Mouse (Mus musculus) stomach, embryonic 16.5 days (tissue): ENCODE measurements around the gene Ddit4. TPM values are rescaled to one million over a fixed set of nuclear protein-coding genes. Genes with fewer than 3 reads are reported as not detected.

ENCODE experiments used
- ATAC-seq: fragments of 200-750 bp; cut with Nextera tagmentation; 2 replicates; pipeline ENCODE4 v1.8.0; 2017; ENCODE audit warnings: moderate number of reproducible peaks, moderate TSS enrichment; ENCODE audit not compliant: insufficient read depth, low FRiP score
- H3K27ac ChIP-seq: fragments of 300-500 bp; sonication (generic); 2 replicates; pipeline ENCODE4 v1.5.1; 2014; ENCODE audit warnings: low read length
- H3K27me3 ChIP-seq: fragments of 300-500 bp; sonication (generic); 2 replicates; pipeline ENCODE4 v1.6.1; 2014; ENCODE audit warnings: low read length, control low read depth, mixed read lengths; ENCODE audit not compliant: control insufficient read depth, insufficient read depth
- H3K36me3 ChIP-seq: fragments of 300-500 bp; sonication (generic); 2 replicates; pipeline ENCODE4 v1.6.1; 2014; ENCODE audit warnings: low read length; ENCODE audit not compliant: control insufficient read depth, insufficient read depth
- H3K4me1 ChIP-seq: fragments of 300-500 bp; sonication (generic); 2 replicates; pipeline ENCODE4 v1.6.1; 2014; ENCODE audit warnings: low read length, control low read depth, mixed read lengths; ENCODE audit not compliant: control insufficient read depth, insufficient read depth
- H3K4me2 ChIP-seq: fragments of 300-500 bp; sonication (generic); 2 replicates; pipeline ENCODE4 v1.6.1; 2014; ENCODE audit warnings: low read depth, low read length, mixed read lengths
- H3K4me3 ChIP-seq: fragments of 300-500 bp; sonication (generic); replicated peaks from 2 replicates; pipeline ENCODE4 v1.5.1; 2014; ENCODE audit warnings: mild to moderate bottlenecking, low read length
- H3K9ac ChIP-seq: fragments of 300-500 bp; sonication (generic); 2 replicates; pipeline ENCODE4 v1.6.1; 2014; ENCODE audit warnings: low read length
- H3K9me3 ChIP-seq: fragments of 300-500 bp; sonication (generic); replicated peaks from 2 replicates; pipeline ENCODE4 v1.6.1; 2016; ENCODE audit warnings: low read length, control low read depth; ENCODE audit not compliant: control insufficient read depth
- WGBS: fragments of 180-500 bp; shearing (Covaris S2); extraction: QIAGEN DNeasy Blood & Tissue Kit; methylation state at CpG from one replicate; pipeline ENCODE4 v1.1.7; 2014; 5-methylcytosine and 5-hydroxymethylcytosine counted together
- polyA plus RNA-seq: library from polyadenylated mRNA; unstranded; fragments of >200 nt; fragmentation: Nextera tagmentation; extraction: Ambion mirVana; gene quantifications from 2 replicates; pipeline ENCODE4 v1.2.1, GENCODE M21; 2015

Ddit4 gene
- polyA plus RNA-seq, 1 experiment from 2014 or later: 34.8 TPM

DNA sequence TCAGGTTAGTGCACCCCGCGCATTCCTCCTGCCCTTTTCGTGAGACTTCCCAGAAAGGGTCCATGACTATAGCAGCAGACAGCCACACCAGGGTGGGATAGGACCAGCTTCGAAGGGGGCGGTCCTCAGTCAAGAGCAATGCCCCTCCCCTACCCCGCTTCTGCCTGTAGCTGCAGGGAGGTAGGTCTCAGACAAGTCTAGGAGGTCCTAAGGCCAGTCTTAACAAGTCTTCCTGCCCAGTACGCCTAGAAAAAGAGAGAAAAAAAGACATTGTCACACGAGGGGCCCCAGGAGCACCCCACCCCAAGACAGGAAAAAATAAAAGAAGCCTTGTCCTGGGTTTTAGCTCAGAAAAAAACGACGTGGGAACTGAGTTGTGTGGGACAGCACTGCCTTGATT lies 35.0 kb downstream of the Ddit4 start:
- no peaks in the 10 kb centered on the region for H3K9me3 ChIP-seq
- WGBS: 2% methylated on average over 10 of the region's 10 CpGs
- H3K27me3 ChIP-seq: no peaks in the 10 kb centered on the region
- peak overlapping the region; percentile 66 for H3K4me2 ChIP-seq
- ATAC-seq: peak; percentile 83
- H3K4me1 ChIP-seq: peaks cover 42% of the 10 kb centered on the region
- H3K9ac ChIP-seq: peak overlapping the region; percentile 65
- H3K36me3 ChIP-seq: no peaks in the 10 kb centered on the region
- H3K27ac ChIP-seq: peak overlapping the region; percentile 93
- peak overlapping the region; percentile 37 for H3K4me3 ChIP-seq

DNA sequence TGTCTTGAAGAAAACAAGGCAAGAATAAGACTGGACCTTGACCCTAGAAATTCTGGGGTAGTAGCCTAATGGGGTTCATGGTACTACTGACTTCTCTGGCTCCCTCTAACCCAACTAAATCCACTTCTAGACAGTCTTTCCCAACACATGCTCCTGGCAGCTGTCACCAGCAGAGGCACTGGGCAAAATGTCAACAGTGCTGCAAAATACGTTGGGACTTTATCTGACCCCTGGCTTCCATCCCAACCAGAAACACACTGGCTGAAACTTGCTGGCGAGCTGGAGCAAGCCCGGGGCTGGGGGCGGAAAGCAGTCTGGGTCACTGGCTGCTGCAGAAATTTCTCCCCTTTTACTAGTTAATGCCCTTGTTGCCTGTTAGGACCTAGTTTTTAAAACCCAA lies 35.5 kb downstream of the Ddit4 start:
- no peaks in the 10 kb centered on the region for H3K36me3 ChIP-seq

DNA sequence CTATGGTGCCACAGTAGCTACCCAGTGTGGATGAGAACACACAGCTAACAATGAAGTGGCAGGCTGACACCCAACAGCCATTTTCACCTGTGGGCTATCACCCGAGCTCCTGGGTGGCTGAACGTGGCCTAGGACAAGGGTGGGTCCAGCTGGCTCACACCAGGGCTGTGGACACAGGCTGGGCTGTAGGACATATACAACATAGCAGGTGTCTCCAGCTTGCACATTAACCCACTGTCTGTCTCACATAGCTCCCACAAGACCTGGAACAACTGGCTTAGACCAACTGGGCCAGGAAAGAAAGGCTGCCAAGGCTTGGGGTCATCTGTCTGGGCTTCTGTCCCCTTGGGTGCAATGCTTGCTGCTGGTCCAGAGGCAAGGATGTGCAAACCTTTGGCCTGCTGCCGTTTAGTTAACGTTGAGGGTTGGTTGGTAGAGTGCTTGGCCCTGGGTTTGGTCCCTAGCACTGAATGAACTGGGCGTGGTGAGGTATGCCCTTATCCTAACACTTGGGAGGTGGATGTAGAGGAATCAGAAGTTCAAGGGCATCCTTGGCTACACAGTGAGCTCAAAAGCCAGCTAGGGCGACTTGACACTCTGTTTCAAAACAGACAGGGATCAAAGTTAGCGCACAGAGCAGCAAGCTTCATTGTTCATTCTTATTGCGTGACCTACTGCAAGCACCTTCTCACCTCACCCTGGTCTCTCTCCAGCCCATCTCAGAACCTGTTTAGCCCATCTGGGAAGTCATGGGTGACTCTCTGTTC lies 36.3 kb downstream of the Ddit4 start:
- Histone ChIP-seq H3K27ac (peak overlapping the region; percentile 93), H3K4me3 (no peak overlapping the region), H3K4me2 (no peak overlapping the region), H3K9me3 (no peaks in the 10 kb centered on the region), H3K27me3 (no peaks in the 10 kb centered on the region), H3K36me3 (no peaks in the 10 kb centered on the region), H3K9ac (no peak overlapping the region), H3K4me1 (peaks cover 43% of the 10 kb centered on the region)
- WGBS: 78% methylated on average over 8 of the region's 8 CpGs
- no peak for ATAC-seq

More for the DNA sequence above, 35.5 kb downstream of the Ddit4 start:
- Histone ChIP-seq H3K9me3 (no peaks in the 10 kb centered on the region), H3K4me3 (peak overlapping the region; percentile 37), H3K4me2 (peak overlapping the region; percentile 66), H3K27ac (peak overlapping the region; percentile 93), H3K9ac (peak overlapping the region; percentile 65), H3K4me1 (peaks cover 42% of the 10 kb centered on the region), H3K27me3 (no peaks in the 10 kb centered on the region)
- ATAC-seq: peak; percentile 16
- under 1% methylated on average over 4 of the region's 4 CpGs for WGBS

DNA sequence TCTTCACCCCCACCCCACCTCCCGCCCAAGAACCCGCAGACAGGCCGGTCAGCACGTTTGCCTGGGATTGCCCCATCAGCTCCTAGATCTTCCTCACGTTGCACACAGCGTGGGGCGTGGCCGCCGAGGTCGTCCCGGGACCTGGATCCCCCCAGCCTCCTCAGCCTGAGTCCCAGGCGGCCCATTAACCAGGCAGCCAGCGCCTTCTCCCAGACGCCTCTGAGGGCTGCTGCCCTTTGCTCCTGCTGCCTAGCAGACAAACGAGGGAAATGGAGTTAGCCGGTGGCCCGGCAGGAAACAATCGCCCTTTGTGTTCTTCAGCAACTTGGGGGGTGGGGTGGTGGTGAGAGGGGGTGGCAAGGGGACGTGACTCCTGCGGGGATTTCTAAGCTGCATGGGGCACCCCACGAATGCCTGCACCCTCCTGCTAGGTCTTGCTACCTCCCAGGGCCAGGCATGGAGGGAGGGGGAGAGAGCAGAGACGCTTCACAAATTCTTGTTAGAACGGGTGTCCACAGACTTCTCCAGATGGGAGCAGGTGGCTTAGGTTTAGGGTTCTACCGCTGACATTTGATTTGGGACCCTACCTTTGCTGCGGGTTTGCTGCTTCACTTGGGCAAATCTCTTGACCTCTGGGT lies 40.0 kb downstream of the Ddit4 start:
- peaks cover 60% of the 10 kb centered on the region for H3K4me1 ChIP-seq
- peak overlapping the region; percentile 64 for H3K9ac ChIP-seq
- H3K27me3 ChIP-seq: no peaks in the 10 kb centered on the region
- peak overlapping the region; percentile 57 for H3K27ac ChIP-seq
- no peaks in the 10 kb centered on the region for H3K36me3 ChIP-seq
- no peak for ATAC-seq
- H3K4me3 ChIP-seq: 0 out of 2 replicates have a peak overlapping the region, but pooled peaks have one; percentile 10
- 10% methylated on average over 25 of the region's 25 CpGs for WGBS
- peak overlapping the region; percentile 40 for H3K4me2 ChIP-seq
- H3K9me3 ChIP-seq: no peaks in the 10 kb centered on the region

DNA sequence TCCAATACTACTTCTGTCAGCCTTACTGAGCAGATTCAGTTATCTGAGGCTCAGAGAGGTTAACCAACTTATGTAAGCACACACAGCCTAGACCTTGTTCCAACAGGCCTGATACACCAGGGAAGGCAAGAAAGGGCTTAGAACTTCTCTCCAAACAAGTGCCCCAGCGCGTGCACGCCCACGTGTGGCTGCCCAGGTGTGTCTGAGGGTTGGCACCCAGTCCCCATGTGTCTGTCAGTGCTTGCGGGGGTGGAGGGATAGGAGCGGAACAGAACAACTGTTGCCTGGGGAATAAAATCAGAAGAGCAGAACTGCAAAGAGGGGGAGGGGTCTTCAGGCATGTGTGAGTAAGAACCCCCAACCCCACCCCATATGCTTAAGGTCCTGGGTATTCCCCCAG lies 40.5 kb downstream of the Ddit4 start:
- Histone ChIP-seq H3K4me3 (0 out of 2 replicates have a peak overlapping the region, but pooled peaks have one; percentile 10), H3K27me3 (no peaks in the 10 kb centered on the region), H3K36me3 (no peaks in the 10 kb centered on the region), H3K9ac (peak overlapping the region; percentile 64), H3K4me2 (peak overlapping the region; percentile 40), H3K4me1 (peaks cover 55% of the 10 kb centered on the region), H3K27ac (0 out of 2 replicates have a peak overlapping the region, but pooled peaks have one; percentile 57), H3K9me3 (no peaks in the 10 kb centered on the region)
- WGBS: 33% methylated on average over 6 of the region's 6 CpGs
- no peak for ATAC-seq

DNA sequence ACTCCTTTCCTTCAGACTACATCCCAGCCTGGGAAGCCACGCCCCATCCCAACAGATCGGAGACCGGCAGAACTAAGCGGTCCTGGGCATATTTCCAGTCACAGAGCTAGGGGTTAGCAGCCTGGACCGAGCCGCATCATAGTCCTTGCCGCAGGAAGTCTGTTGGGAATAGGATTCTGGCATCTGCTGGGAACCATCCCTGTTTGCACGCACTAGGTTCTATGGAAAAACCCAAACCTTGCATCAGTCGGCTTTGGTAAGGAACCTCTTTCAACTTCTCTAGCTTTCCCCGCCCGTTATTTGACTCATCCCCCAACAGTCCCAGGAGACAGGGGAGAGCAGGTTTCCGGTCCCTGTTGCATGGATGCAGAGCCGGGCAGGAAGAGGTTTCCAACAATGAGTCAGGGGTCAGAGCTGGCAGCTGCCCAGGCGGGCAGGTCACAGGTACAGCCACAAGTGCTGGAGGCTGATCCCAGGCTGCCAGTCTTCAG lies 42.2 kb downstream of the Ddit4 start:
- Histone ChIP-seq H3K4me1 (peaks cover 46% of the 10 kb centered on the region), H3K27ac (peak overlapping the region; percentile 91), H3K9ac (0 out of 2 replicates have a peak overlapping the region, but pooled peaks have one; percentile 37), H3K9me3 (no peaks in the 10 kb centered on the region), H3K36me3 (no peaks in the 10 kb centered on the region), H3K27me3 (no peaks in the 10 kb centered on the region), H3K4me2 (peak overlapping the region; percentile 30), H3K4me3 (no peak overlapping the region)
- WGBS: 9% methylated on average over 14 of the region's 14 CpGs
- peak; percentile 26; the same call in 1 of the 2 replicates for ATAC-seq

DNA sequence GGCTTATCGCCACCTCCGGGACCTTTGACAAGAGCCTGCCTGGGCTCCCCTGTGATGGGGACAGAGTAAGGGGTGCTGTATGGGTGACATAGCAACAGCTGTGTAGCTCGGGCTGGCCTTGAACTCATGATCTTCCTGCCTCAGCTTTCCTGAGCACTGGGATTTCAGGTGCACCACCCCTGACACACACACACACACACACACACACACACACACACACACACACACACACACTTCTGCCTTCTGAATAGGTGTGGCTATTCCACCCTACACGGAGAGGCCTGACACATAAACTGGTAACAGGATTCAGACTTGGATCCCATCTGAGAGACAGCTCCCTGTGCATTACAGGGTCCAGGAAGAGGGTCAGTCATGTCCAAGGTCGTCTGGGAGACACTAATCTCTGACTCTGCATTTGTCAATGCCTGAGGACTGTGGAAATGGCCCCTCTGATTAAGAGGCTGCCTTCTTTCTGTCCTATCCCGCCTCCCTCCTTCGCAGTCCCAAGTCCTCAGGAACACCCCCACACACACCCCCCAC lies 42.8 kb downstream of the Ddit4 start:
- H3K36me3 ChIP-seq: no peaks in the 10 kb centered on the region
- peak overlapping the region; percentile 91 for H3K27ac ChIP-seq
- peak overlapping the region; percentile 30; the same call in 1 of the 2 replicates for H3K4me2 ChIP-seq
- peak; percentile 1; the same call in 1 of the 2 replicates for ATAC-seq
- no peak overlapping the region for H3K4me3 ChIP-seq
- WGBS: 46% methylated on average over 7 of the region's 7 CpGs
- no peak overlapping the region for H3K9ac ChIP-seq
- H3K27me3 ChIP-seq: no peaks in the 10 kb centered on the region
- H3K4me1 ChIP-seq: peaks cover 46% of the 10 kb centered on the region
- no peaks in the 10 kb centered on the region for H3K9me3 ChIP-seq

DNA sequence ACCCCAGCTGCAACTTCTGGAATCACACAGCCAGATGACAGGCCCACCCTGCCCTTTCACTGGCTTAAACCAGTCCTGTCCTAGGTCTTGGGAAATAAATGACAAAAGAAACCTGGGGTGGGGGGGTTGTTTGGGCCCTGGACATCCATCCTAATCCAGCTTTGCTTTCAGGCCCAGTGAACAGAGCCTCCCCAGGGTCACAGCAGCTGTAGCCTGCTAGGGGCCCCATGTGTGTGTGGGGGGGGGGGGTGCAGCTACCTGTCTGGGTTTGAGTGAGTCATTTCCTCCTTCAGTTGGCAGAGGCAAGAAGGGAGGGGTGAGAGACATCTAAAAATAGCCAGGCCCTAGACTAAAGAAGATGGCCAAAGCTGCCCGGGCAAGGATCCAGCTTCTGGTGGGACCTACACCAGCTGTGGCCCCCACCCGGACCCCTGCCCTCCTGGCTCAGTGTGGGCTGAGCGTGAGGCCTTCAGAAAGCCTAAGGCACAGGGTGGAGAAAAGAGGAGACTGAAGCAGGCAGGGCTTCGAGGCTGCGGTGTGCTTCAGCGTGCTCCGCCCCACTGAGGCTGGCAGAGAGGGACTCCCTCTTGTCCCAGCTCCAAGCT lies 43.8 kb downstream of the Ddit4 start:
- H3K4me3 ChIP-seq: no peak overlapping the region
- H3K4me1 ChIP-seq: peaks cover 53% of the 10 kb centered on the region
- ATAC-seq: peak; percentile 78
- no peaks in the 10 kb centered on the region for H3K36me3 ChIP-seq
- WGBS: 28% methylated on average over 7 of the region's 7 CpGs
- H3K27ac ChIP-seq: peak overlapping the region; percentile 91
- no peaks in the 10 kb centered on the region for H3K9me3 ChIP-seq
- H3K27me3 ChIP-seq: no peaks in the 10 kb centered on the region
- no peak overlapping the region for H3K4me2 ChIP-seq
- peak overlapping the region; percentile 63 for H3K9ac ChIP-seq
